Mouse (Mus musculus): ENCODE measurements around the gene Depp1.

DNA sequence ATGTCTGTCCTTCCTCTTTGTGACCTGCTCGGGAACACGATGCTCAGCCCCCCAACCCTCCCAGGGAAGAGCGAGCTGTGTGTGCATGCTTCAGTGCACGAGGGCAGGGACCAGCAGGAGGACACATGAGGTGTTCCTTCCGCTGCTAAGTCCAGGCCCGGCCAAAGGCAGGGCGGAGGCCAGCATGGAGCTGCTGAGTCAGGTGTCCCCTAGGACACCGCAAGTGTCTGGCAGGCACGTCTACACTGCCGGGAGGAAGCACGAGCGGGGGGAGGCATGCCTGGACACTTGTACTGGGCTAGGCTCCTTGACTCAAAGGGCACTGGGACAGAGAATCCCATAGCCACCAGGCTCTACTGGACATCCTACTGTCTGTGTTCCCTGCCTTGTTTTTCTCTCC is 2.6 kb upstream of the Depp1 start:
- TF ChIP-seq POLR2A (IDR thresholded peaks at IDR 0.05; ENCODE audit: low read depth, low read length) (no peak), CTCF (IDR thresholded peaks at IDR 0.05; ENCODE audit: borderline replicate concordance, insufficient read depth, low read length) (no peak)

Data from embryonic fibroblast, embryonic 13.5 days (primary cell).